Mouse (Mus musculus): ENCODE results near the gene Trp53inp2.

GRCm38 (mm10) chr2:155354402-155354801, 26.5 kb upstream of the Trp53inp2 start:
- no peak for TF ChIP-seq CTCF (IDR thresholded peaks at IDR 0.05; ENCODE audit: insufficient read depth, low read depth, low read length)
- no peak for TF ChIP-seq POLR2A (IDR thresholded peaks at IDR 0.05; ENCODE audit: insufficient read depth, low read depth, low read length)

Measured in olfactory bulb, adult 2 months (tissue).